Mouse (Mus musculus): ENCODE results near the gene Spats2l. TPM values are rescaled to one million over a fixed set of nuclear protein-coding genes. Genes with fewer than 3 reads are reported as not detected.
A peak's percentile ranks its signal among the peaks of the same experiment; 100 is the strongest.

Spats2l gene
- 32.3 and 36.5 TPM in 2 replicates for polyA plus RNA-seq (2014; fragmentation: Nextera tagmentation; extraction: Ambion mirVana)

GRCm38 (mm10) chr1:57774001-57774667, at the start of gene Spats2l:
Gene Spats2l, plus strand, starts transcription at chr1:57774162.
- Histone ChIP-seq H3K36me3 (ENCODE audit: control insufficient read depth, insufficient read depth, low read length) (no peaks in the 10 kb centered on the region), H3K4me1 (ENCODE audit: control insufficient read depth, insufficient read depth, low read length) (peaks cover 8% of the 10 kb centered on the region; the same call in 1 of the 2 replicates), H3K9ac (ENCODE audit: low read length) (peak within 1 kb of the TSS; percentile 90), H3K4me3 (ENCODE audit: low read depth, low read length) (peak within 1 kb of the TSS; percentile 84), H3K27me3 (ENCODE audit: control insufficient read depth, insufficient read depth, low read length) (no peaks in the 10 kb centered on the region), H3K27ac (ENCODE audit: low read depth, low read length) (peak within 1 kb of the TSS; percentile 77), H3K9me3 (ENCODE audit: control insufficient read depth, low read length) (no peaks in the 10 kb centered on the region), H3K4me2 (ENCODE audit: low read depth) (peak within 1 kb of the TSS; percentile 88)
- ATAC-seq (ENCODE audit: insufficient read depth, low FRiP score, low TSS enrichment) = peak; percentile 32; the same call in 1 of the 2 replicates
- DNase-seq (ENCODE audit: low spot score) = peak; percentile 69
- WGBS = under 1% methylated on average over 22 of the region's 22 CpGs

- ATAC-seq (ENCODE audit: insufficient read depth, low FRiP score, low TSS enrichment) = no peak
- no peak overlapping the region for H3K27ac ChIP-seq (ENCODE audit: low read depth, low read length)
These were observed 48.7 kb upstream of the Spats2l start for GRCm38 (mm10) chr1:57725268-57725667.

GRCm38 (mm10) chr1:57735877-57736276, 38.1 kb upstream of the Spats2l start:
- H3K4me2 ChIP-seq (ENCODE audit: low read depth) = no peak overlapping the region
- H3K4me3 ChIP-seq (ENCODE audit: low read depth, low read length) = no peak overlapping the region
- ATAC-seq (ENCODE audit: insufficient read depth, low FRiP score, low TSS enrichment) = no peak
- WGBS = 65% methylated on average over 4 of the region's 4 CpGs
- no peak overlapping the region for H3K9ac ChIP-seq (ENCODE audit: low read length)
- no peaks in the 10 kb centered on the region for H3K36me3 ChIP-seq (ENCODE audit: control insufficient read depth, insufficient read depth, low read length)
- H3K9me3 ChIP-seq (ENCODE audit: control insufficient read depth, low read length) = no peaks in the 10 kb centered on the region
- no peaks in the 10 kb centered on the region for H3K4me1 ChIP-seq (ENCODE audit: control insufficient read depth, insufficient read depth, low read length)
- no peak overlapping the region for H3K27ac ChIP-seq (ENCODE audit: low read depth, low read length)
- DNase-seq (ENCODE audit: low spot score) = no peak
- no peaks in the 10 kb centered on the region for H3K27me3 ChIP-seq (ENCODE audit: control insufficient read depth, insufficient read depth, low read length)

More at GRCm38 (mm10) chr1:57725268-57725667, 48.7 kb upstream of the Spats2l start:
- no peak for DNase-seq (ENCODE audit: low spot score)
- H3K9ac ChIP-seq (ENCODE audit: low read length) = no peak overlapping the region
- no peaks in the 10 kb centered on the region for H3K4me1 ChIP-seq (ENCODE audit: control insufficient read depth, insufficient read depth, low read length)
- no peak overlapping the region for H3K4me2 ChIP-seq (ENCODE audit: low read depth)
- no peaks in the 10 kb centered on the region for H3K27me3 ChIP-seq (ENCODE audit: control insufficient read depth, insufficient read depth, low read length)
- no peaks in the 10 kb centered on the region for H3K9me3 ChIP-seq (ENCODE audit: control insufficient read depth, low read length)
- no peaks in the 10 kb centered on the region for H3K36me3 ChIP-seq (ENCODE audit: control insufficient read depth, insufficient read depth, low read length)
- no peak overlapping the region for H3K4me3 ChIP-seq (ENCODE audit: low read depth, low read length)
- 93% methylated on average over 5 of the region's 5 CpGs for WGBS

- no peak for DNase-seq (ENCODE audit: low spot score)
- H3K9ac ChIP-seq (ENCODE audit: low read length) = no peak overlapping the region
These were observed 32.2 kb upstream of the Spats2l start for GRCm38 (mm10) chr1:57741740-57742139.

GRCm38 (mm10) chr1:57742266-57742665, 31.7 kb upstream of the Spats2l start:
- no peaks in the 10 kb centered on the region for H3K9me3 ChIP-seq (ENCODE audit: control insufficient read depth, low read length)
- no peaks in the 10 kb centered on the region for H3K27me3 ChIP-seq (ENCODE audit: control insufficient read depth, insufficient read depth, low read length)
- no peak overlapping the region for H3K4me2 ChIP-seq (ENCODE audit: low read depth)
- DNase-seq (ENCODE audit: low spot score) (no peak), ATAC-seq (ENCODE audit: insufficient read depth, low FRiP score, low TSS enrichment) (no peak)
- no peak overlapping the region for H3K9ac ChIP-seq (ENCODE audit: low read length)
- WGBS = 79% methylated on average over 2 of the region's 2 CpGs
- no peak overlapping the region for H3K27ac ChIP-seq (ENCODE audit: low read depth, low read length)
- H3K4me1 ChIP-seq (ENCODE audit: control insufficient read depth, insufficient read depth, low read length) = no peaks in the 10 kb centered on the region
- H3K36me3 ChIP-seq (ENCODE audit: control insufficient read depth, insufficient read depth, low read length) = no peaks in the 10 kb centered on the region
- no peak overlapping the region for H3K4me3 ChIP-seq (ENCODE audit: low read depth, low read length)

More at GRCm38 (mm10) chr1:57741740-57742139, 32.2 kb upstream of the Spats2l start:
- H3K27me3 ChIP-seq (ENCODE audit: control insufficient read depth, insufficient read depth, low read length) = no peaks in the 10 kb centered on the region
- H3K9me3 ChIP-seq (ENCODE audit: control insufficient read depth, low read length) = no peaks in the 10 kb centered on the region
- no peak overlapping the region for H3K27ac ChIP-seq (ENCODE audit: low read depth, low read length)
- H3K4me1 ChIP-seq (ENCODE audit: control insufficient read depth, insufficient read depth, low read length) = no peaks in the 10 kb centered on the region
- H3K4me2 ChIP-seq (ENCODE audit: low read depth) = no peak overlapping the region
- no peak overlapping the region for H3K4me3 ChIP-seq (ENCODE audit: low read depth, low read length)
- 92% methylated on average over 8 of the region's 8 CpGs for WGBS
- ATAC-seq (ENCODE audit: insufficient read depth, low FRiP score, low TSS enrichment) = no peak
- H3K36me3 ChIP-seq (ENCODE audit: control insufficient read depth, insufficient read depth, low read length) = no peaks in the 10 kb centered on the region

GRCm38 (mm10) chr1:57751781-57752180, 22.2 kb upstream of the Spats2l start:
- no peak overlapping the region for H3K4me2 ChIP-seq (ENCODE audit: low read depth)
- H3K36me3 ChIP-seq (ENCODE audit: control insufficient read depth, insufficient read depth, low read length) = no peaks in the 10 kb centered on the region
- H3K9me3 ChIP-seq (ENCODE audit: control insufficient read depth, low read length) = no peaks in the 10 kb centered on the region
- DNase-seq (ENCODE audit: low spot score) = no peak
- no peak overlapping the region for H3K27ac ChIP-seq (ENCODE audit: low read depth, low read length)
- no peak overlapping the region for H3K9ac ChIP-seq (ENCODE audit: low read length)
- H3K4me3 ChIP-seq (ENCODE audit: low read depth, low read length) = no peak overlapping the region
- WGBS = 83% methylated on average over 3 of the region's 3 CpGs
- no peaks in the 10 kb centered on the region for H3K27me3 ChIP-seq (ENCODE audit: control insufficient read depth, insufficient read depth, low read length)
- H3K4me1 ChIP-seq (ENCODE audit: control insufficient read depth, insufficient read depth, low read length) = no peaks in the 10 kb centered on the region
- ATAC-seq (ENCODE audit: insufficient read depth, low FRiP score, low TSS enrichment) = no peak

GRCm38 (mm10) chr1:57766396-57766795, 7.6 kb upstream of the Spats2l start:
- WGBS = 93% methylated on average over 7 of the region's 7 CpGs
- ATAC-seq (ENCODE audit: insufficient read depth, low FRiP score, low TSS enrichment) = no peak

GRCm38 (mm10) chr1:57773326-57773725, 636 bp upstream of the Spats2l start:
- H3K4me1 ChIP-seq (ENCODE audit: control insufficient read depth, insufficient read depth, low read length) = peaks cover 8% of the 10 kb centered on the region; the same call in 1 of the 2 replicates
- no peaks in the 10 kb centered on the region for H3K36me3 ChIP-seq (ENCODE audit: control insufficient read depth, insufficient read depth, low read length)
- no peak overlapping the region for H3K4me3 ChIP-seq (ENCODE audit: low read depth, low read length)
- no peaks in the 10 kb centered on the region for H3K9me3 ChIP-seq (ENCODE audit: control insufficient read depth, low read length)
- H3K9ac ChIP-seq (ENCODE audit: low read length) = no peak overlapping the region
- H3K4me2 ChIP-seq (ENCODE audit: low read depth) = no peak overlapping the region
- no peak for ATAC-seq (ENCODE audit: insufficient read depth, low FRiP score, low TSS enrichment)
- WGBS = 88% methylated on average over 5 of the region's 5 CpGs
- no peaks in the 10 kb centered on the region for H3K27me3 ChIP-seq (ENCODE audit: control insufficient read depth, insufficient read depth, low read length)
- no peak overlapping the region for H3K27ac ChIP-seq (ENCODE audit: low read depth, low read length)
- DNase-seq (ENCODE audit: low spot score) = no peak

More at GRCm38 (mm10) chr1:57766396-57766795, 7.6 kb upstream of the Spats2l start:
- Histone ChIP-seq H3K27me3 (ENCODE audit: control insufficient read depth, insufficient read depth, low read length) (no peaks in the 10 kb centered on the region), H3K27ac (ENCODE audit: low read depth, low read length) (no peak overlapping the region), H3K4me1 (ENCODE audit: control insufficient read depth, insufficient read depth, low read length) (no peaks in the 10 kb centered on the region), H3K4me2 (ENCODE audit: low read depth) (no peak overlapping the region), H3K9ac (ENCODE audit: low read length) (no peak overlapping the region), H3K36me3 (ENCODE audit: control insufficient read depth, insufficient read depth, low read length) (no peaks in the 10 kb centered on the region), H3K4me3 (ENCODE audit: low read depth, low read length) (no peak overlapping the region), H3K9me3 (ENCODE audit: control insufficient read depth, low read length) (no peaks in the 10 kb centered on the region)
- DNase-seq (ENCODE audit: low spot score) = no peak

Data from neural tube, embryonic 11.5 days (tissue).